Mouse (Mus musculus) limb, embryonic 15.5 days (tissue): ENCODE results near the gene Incenp. TPM values are rescaled to one million over a fixed set of nuclear protein-coding genes. Genes with fewer than 3 reads are reported as not detected.
A peak's percentile ranks its signal among the peaks of the same experiment; 100 is the strongest.
"Not testable (repeated sequence)": the region's sequence is repeated elsewhere in the genome, so short reads cannot be mapped to it uniquely, and the experiment has no call there.

Experiments used
- ATAC-seq: fragments of 200-750 bp; cut with Nextera tagmentation; 2 replicates; pipeline ENCODE4 v1.8.0; 2017; ENCODE audit warnings: low read depth, moderate TSS enrichment; ENCODE audit not compliant: insufficient number of reproducible peaks, low FRiP score, low TSS enrichment
- H3K27ac ChIP-seq: fragments of 300-500 bp; sonication (generic); 2 replicates; pipeline ENCODE4 v1.5.1; 2015; ENCODE audit warnings: moderate library complexity, mild to moderate bottlenecking, inconsistent platforms
- H3K27me3 ChIP-seq: fragments of 300-500 bp; sonication (generic); 2 replicates; pipeline ENCODE4 v1.6.1; 2015; ENCODE audit warnings: inconsistent platforms
- H3K36me3 ChIP-seq: fragments of 300-500 bp; sonication (generic); 2 replicates; pipeline ENCODE4 v1.6.1; 2015; ENCODE audit warnings: inconsistent platforms
- H3K4me1 ChIP-seq: fragments of 300-500 bp; sonication (generic); 2 replicates; pipeline ENCODE4 v1.6.1; 2015; ENCODE audit warnings: inconsistent platforms
- H3K4me2 ChIP-seq: fragments of 300-500 bp; sonication (generic); 2 replicates; pipeline ENCODE4 v1.6.1; 2015; ENCODE audit warnings: mild to moderate bottlenecking, inconsistent platforms
- H3K4me3 ChIP-seq: fragments of 300-500 bp; sonication (generic); 2 replicates; pipeline ENCODE4 v1.5.1; 2015; ENCODE audit warnings: mild to moderate bottlenecking, inconsistent platforms
- H3K9ac ChIP-seq: fragments of 300-500 bp; sonication (generic); 2 replicates; pipeline ENCODE4 v1.6.1; 2015; ENCODE audit warnings: inconsistent platforms
- H3K9me3 ChIP-seq: fragments of 300-500 bp; sonication (generic); 2 replicates; pipeline ENCODE4 v1.6.1; 2016; ENCODE audit warnings: inconsistent platforms
- WGBS: fragments of 180-500 bp; shearing (Covaris S2); methylation state at CpG from one replicate; pipeline ENCODE4 v1.1.7; 2015; 5-methylcytosine and 5-hydroxymethylcytosine counted together
- polyA plus RNA-seq: library from polyadenylated mRNA; unstranded; fragments of >200 nt; fragmentation: Nextera tagmentation; extraction: Ambion mirVana; gene quantifications from 2 replicates; pipeline ENCODE4 v1.2.1, GENCODE M21; 2015

Gene Incenp
- polyA plus RNA-seq, 1 experiment from 2014 or later = 90.5 TPM

DNA sequence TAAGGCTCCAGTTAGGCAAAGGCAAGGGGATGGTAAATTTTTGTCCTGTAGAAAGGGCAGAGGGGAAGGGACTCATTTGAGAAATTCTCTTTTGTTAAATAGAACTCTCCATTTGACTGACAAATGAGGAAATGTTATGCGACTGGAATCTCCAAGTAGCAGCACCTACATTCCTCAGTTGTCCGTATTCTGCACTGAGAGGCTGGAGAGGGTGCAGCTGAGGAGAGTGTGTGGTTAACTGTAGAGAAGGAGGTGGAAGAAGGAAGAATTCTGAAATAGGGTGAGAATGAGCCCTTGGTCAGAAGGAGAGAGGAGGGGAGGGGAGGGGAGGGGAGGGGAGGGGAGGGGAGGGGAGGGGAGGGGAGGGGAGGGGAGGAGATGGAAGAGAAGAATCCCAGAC lies 34.6 kb upstream of the Incenp start:
- WGBS = 63% methylated on average over 2 of the region's 2 CpGs
- ATAC-seq = no peak
- H3K27me3 ChIP-seq = no peaks in the 10 kb centered on the region

DNA sequence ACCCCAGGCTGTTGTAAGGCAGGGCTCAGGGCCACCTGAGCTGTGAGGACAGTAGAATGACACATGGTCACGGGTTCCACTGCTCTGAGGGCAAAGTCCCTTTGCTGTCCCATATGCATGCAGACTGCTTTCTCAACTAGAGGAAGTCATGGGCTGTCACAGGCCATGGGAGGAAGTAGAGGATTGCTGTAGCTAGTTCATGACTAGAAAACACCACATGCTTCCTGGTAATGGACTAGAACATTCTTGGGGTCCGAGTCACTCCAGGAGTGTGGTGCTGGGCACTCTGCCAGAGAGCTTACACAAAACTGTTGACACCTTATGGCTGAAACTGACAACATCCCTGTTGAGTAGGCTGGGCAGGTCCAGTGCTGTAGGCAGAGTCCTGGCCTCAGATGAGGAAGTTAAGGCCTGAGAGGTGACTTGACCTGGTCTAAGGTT lies 31.8 kb upstream of the Incenp start:
- WGBS = 60% methylated on average over 2 of the region's 2 CpGs
- H3K36me3 ChIP-seq, H3K4me2 ChIP-seq, H3K4me3 ChIP-seq, H3K9ac ChIP-seq, H3K9me3 ChIP-seq, H3K4me1 ChIP-seq, H3K27ac ChIP-seq, H3K27me3 ChIP-seq: not testable (repeated sequence)
- ATAC-seq = 0 out of 2 replicates have a peak, but pooled peaks have one; percentile 30

More for the DNA sequence above, 34.6 kb upstream of the Incenp start:
- H3K9ac ChIP-seq = no peak overlapping the region
- no peak overlapping the region for H3K4me3 ChIP-seq
- H3K9me3 ChIP-seq = no peaks in the 10 kb centered on the region
- H3K36me3 ChIP-seq = no peaks in the 10 kb centered on the region
- no peaks in the 10 kb centered on the region for H3K4me1 ChIP-seq
- H3K4me2 ChIP-seq = no peak overlapping the region
- H3K27ac ChIP-seq = no peak overlapping the region

DNA sequence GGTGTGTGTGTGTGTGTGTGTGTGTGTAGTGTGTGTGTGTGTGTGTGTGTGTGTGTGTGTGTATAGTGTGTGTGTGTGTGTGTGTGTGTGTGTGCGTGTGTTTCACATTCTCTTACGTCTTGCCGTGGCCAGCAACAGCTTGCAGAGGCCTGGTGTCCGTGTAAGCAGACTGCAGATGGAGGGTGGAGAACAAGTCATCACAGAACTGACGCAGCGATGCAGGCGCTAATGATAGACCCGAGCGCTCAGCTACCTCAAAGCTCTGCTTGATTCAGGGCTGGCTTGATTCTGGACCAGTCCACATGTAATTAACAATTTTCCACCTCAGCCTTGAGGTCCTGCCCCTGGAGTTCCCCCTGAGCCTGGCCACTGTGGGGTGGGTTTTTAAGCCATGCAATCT lies 28.7 kb upstream of the Incenp start:
- H3K4me1 ChIP-seq = no peaks in the 10 kb centered on the region
- no peaks in the 10 kb centered on the region for H3K27me3 ChIP-seq
- H3K4me2 ChIP-seq = no peak overlapping the region
- WGBS = 73% methylated on average over 9 of the region's 9 CpGs
- no peaks in the 10 kb centered on the region for H3K36me3 ChIP-seq
- H3K9ac ChIP-seq = no peak overlapping the region
- no peak for ATAC-seq
- no peaks in the 10 kb centered on the region for H3K9me3 ChIP-seq
- H3K4me3 ChIP-seq = no peak overlapping the region
- H3K27ac ChIP-seq = no peak overlapping the region

DNA sequence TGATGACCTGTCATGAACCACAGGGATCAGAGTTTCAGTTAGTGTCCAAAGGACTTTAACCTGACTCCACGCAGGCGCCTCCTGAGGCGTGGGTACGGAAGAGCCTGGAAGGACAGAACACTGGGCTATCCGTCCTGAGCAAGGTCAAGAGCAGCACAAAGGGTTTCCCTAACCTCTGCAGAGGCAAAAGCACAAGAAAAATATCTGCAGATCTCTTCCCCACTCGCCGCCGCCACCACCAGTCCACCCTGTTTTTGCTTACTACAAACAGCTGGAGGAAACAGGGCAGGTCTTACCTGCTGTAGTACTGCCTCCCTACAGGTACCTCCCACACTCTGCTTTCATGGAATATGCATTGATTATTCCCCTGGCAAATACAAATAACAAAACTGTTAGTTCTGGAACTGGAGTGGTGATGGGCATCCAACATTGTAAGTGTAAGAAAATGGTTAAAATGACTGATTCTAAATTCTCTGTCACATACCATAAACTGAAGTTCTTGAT lies 25.5 kb upstream of the Incenp start:
- 74% methylated on average over 8 of the region's 8 CpGs for WGBS

DNA sequence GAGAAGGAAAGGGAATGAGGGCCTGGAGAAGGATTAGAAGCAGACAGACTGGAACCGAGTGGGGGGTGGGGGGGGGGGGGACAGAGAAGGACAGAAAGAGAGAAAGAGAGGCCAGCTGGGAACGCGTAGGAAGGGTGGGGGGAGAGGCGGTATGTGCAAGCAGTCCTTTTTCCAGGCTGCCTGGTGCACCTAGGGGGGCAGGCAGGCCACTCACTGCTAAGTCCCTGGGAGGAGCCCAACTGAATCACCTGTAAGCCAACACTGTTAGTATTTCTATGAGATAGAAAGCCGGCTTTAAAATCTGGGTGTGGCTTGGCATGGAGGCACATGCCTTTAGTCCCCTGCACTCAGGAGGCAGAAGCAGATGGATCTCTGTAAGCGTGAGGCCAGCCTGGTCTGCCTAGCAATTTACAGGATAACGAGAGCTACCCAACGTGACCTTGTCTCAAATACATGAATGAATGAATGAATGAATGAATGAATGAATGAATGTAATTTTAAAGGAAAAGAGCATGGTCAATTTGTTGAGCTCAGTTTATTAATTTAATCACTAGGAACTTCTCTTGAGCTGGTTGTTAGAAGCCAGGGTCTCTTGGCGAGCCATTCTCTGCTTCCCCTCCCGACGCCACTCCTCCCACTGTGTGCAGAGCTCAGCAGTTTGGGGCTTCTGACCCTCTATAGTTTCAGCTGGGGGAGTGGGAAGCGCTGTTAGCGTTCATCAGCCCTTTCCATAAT lies 24.9 kb upstream of the Incenp start:
- Histone ChIP-seq H3K4me3 (no peak overlapping the region), H3K9ac (no peak overlapping the region), H3K9me3 (no peaks in the 10 kb centered on the region), H3K27me3 (no peaks in the 10 kb centered on the region), H3K4me1 (peaks cover 12% of the 10 kb centered on the region), H3K4me2 (no peak overlapping the region), H3K27ac (no peak overlapping the region), H3K36me3 (no peaks in the 10 kb centered on the region)
- WGBS = 47% methylated on average over 13 of the region's 13 CpGs
- ATAC-seq = no peak

More for the DNA sequence above, 25.5 kb upstream of the Incenp start:
- Histone ChIP-seq H3K9me3 (no peaks in the 10 kb centered on the region), H3K36me3 (no peaks in the 10 kb centered on the region), H3K4me3 (no peak overlapping the region), H3K27ac (no peak overlapping the region), H3K4me1 (peaks cover 12% of the 10 kb centered on the region), H3K27me3 (no peaks in the 10 kb centered on the region), H3K9ac (no peak overlapping the region), H3K4me2 (no peak overlapping the region)
- no peak for ATAC-seq

DNA sequence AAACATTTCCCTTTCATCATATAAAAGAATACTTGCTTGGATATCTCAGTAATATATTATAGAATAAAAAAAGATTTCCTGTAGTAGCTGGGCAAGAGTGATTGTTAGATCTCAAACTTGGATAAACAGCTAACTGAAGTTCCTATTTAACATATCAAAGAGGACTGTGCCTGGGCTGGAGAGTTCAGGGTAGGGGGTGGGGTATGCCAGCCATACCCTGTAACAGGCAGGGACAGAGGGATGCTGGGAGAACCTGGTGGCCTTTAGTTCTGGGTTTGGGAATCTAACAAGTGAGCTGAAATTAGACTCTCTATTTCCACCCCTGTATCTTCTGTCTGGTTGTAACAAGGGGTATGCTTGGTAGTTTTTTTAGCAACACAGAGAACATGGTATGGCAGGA lies 23.7 kb upstream of the Incenp start:
- no peak for ATAC-seq
- no peaks in the 10 kb centered on the region for H3K36me3 ChIP-seq
- H3K9ac ChIP-seq = no peak overlapping the region
- H3K27ac ChIP-seq = no peak overlapping the region
- no peaks in the 10 kb centered on the region for H3K27me3 ChIP-seq
- H3K4me3 ChIP-seq = no peak overlapping the region
- H3K4me2 ChIP-seq = no peak overlapping the region
- H3K4me1 ChIP-seq = peaks cover 12% of the 10 kb centered on the region
- no peaks in the 10 kb centered on the region for H3K9me3 ChIP-seq

DNA sequence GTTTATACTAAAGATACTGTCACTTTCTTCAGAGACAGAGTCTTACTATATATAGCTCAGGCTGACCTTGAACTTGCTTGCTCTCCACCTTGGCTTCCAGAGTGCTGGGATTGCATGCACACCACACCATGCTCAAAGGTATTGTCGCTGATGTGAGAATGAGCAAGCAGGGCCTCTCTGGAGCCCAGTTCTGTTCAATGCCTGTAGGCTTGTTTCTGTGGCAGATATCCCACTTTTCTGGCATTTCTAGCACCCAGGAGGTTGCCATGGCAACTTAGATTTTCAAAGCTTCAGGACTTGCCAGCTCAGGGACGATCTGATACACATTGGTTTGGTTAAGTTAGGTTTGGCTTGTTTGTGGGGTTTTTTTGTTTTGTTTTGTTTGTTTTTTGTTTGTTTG lies 22.9 kb upstream of the Incenp start:
- ATAC-seq = no peak

DNA sequence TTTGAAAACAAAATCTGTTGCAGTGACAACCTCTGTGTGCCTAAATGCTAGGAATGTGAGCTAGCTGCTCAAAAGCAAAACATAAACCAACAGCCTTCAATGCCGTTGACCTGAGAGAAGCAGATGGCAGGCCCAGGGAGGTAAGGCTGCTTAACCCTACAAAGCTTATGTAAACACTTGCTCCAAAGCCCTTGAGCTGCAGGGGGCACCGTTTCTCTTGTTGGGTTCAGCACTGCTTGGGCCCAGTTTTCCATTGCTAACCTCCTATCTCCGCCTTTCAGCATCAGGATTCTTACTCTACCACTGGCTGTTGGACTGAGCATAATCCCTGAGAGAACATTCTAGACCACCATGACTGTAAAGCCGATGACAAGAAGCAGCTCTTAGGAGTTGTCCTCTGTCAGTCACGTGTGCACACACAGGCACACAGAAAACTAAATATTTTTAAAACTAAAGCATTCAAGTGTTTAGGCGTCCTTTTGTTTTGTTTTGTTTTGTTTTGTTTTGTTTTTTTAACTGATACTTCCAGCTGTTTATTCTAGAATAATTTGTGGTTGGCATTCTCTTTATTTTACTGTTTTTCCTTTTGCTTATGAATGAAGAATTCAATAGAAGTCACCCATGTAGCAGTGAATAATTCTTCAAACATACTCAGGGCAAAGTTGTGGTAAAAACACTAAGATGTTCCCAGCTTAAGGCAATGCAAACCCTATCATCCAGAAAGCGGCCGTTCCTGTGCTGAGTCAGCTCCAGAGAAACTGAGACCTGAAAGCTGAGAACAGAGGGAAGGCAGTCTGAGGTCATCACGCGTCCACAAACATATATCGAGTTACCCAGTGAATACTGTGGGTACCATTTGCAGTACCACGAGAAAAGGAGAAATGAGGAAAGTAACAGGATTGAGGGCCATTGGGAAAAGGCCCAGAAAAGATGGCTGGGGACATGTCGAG lies 21.8 kb upstream of the Incenp start:
- ATAC-seq = no peak
- H3K4me2 ChIP-seq = no peak overlapping the region

More for the DNA sequence above, 22.9 kb upstream of the Incenp start:
- H3K9ac ChIP-seq = no peak overlapping the region
- H3K27ac ChIP-seq = no peak overlapping the region
- H3K36me3 ChIP-seq = no peaks in the 10 kb centered on the region
- no peaks in the 10 kb centered on the region for H3K27me3 ChIP-seq
- H3K4me1 ChIP-seq = peaks cover 12% of the 10 kb centered on the region
- no peaks in the 10 kb centered on the region for H3K9me3 ChIP-seq
- 20% methylated on average over 2 of the region's 2 CpGs for WGBS
- no peak overlapping the region for H3K4me3 ChIP-seq
- no peak overlapping the region for H3K4me2 ChIP-seq

DNA sequence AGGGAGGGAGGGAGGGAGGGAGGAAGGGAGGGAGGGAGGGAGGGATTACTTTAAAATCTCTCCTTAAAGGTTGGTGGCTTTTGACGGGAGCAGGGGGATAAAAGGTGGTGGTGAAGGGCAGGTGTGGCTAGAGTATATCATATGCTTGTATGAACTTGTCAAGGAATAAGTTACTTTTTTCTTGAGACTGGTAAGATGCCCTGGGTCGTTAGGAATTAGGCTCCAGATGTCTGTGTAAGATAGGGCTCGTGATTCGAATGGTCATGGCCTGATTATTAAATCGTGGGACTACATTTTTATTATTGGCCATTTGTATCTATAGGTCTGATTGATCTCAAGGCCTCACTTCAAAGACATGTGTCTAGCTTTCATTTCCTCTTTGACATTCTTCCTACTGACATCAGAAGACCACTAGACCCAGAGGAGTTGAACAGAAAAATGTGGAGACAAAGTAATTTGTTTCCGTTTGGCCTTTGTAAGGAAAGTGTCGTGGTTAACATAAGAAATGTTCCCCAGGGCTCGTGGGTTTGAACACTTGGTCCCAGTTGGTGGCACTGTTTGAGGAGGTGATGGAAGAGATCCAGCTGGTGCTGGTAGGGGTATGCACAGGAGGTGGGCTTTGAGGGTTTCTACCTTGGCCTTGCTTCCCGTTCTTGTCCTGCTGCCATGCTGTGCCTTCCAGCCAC lies 19.0 kb upstream of the Incenp start:
- no peak for ATAC-seq
- no peak overlapping the region for H3K27ac ChIP-seq
- no peaks in the 10 kb centered on the region for H3K9me3 ChIP-seq
- H3K36me3 ChIP-seq = no peaks in the 10 kb centered on the region
- H3K9ac ChIP-seq = no peak overlapping the region
- peaks cover 12% of the 10 kb centered on the region for H3K4me1 ChIP-seq
- no peaks in the 10 kb centered on the region for H3K27me3 ChIP-seq
- H3K4me2 ChIP-seq = no peak overlapping the region
- no peak overlapping the region for H3K4me3 ChIP-seq
- WGBS = 47% methylated on average over 9 of the region's 9 CpGs

More for the DNA sequence above, 21.8 kb upstream of the Incenp start:
- H3K4me1 ChIP-seq = peaks cover 12% of the 10 kb centered on the region
- no peaks in the 10 kb centered on the region for H3K36me3 ChIP-seq
- no peak overlapping the region for H3K27ac ChIP-seq
- no peaks in the 10 kb centered on the region for H3K9me3 ChIP-seq
- WGBS = 55% methylated on average over 13 of the region's 13 CpGs
- no peak overlapping the region for H3K4me3 ChIP-seq
- no peak overlapping the region for H3K9ac ChIP-seq
- no peaks in the 10 kb centered on the region for H3K27me3 ChIP-seq

DNA sequence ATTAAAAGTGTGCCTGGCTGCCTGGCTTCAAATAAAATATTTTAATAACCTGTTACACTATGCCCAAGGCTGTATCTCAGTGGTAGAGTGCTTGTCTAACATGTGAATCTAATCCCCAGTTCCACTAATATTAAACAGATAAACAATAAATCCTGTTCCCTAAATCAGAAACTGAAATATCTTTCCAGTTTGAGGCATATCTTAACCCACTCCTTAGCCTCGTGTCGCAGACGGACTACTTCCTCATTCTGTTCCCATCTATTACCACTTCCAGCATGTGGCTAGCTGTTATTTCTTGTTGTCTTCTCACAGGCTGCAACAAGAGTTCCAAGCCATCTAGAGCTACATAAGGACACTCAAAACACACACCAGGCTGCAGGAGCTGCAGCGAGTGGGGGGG lies 18.4 kb upstream of the Incenp start:
- no peaks in the 10 kb centered on the region for H3K36me3 ChIP-seq
- no peak overlapping the region for H3K4me2 ChIP-seq
- H3K9ac ChIP-seq = no peak overlapping the region
- H3K9me3 ChIP-seq = no peaks in the 10 kb centered on the region
- no peak for ATAC-seq
- H3K27me3 ChIP-seq = no peaks in the 10 kb centered on the region
- WGBS = 62% methylated on average over 3 of the region's 4 CpGs
- H3K27ac ChIP-seq = no peak overlapping the region
- peaks cover 12% of the 10 kb centered on the region for H3K4me1 ChIP-seq
- no peak overlapping the region for H3K4me3 ChIP-seq

DNA sequence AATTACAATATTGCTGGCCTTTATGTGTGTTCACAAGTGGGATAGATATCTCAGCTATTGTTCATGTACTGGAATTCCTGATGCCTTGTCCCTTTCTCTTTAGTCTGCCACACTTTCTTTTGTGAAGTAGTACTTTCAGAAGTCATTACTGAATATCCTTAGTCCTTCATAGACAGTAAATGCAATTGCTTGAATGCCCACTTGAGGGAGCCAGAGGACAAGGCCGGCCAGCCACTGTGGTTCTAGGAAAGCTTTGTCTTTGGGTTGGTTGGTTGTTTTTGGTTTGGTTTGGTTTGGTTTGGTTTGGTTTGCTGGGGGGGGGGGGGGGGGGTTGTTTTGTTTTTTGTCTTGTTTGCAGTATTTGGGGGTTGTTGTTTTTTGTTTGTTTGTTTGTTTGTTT lies 16.6 kb upstream of the Incenp start:
- WGBS = 0% methylated on average over 1 of the region's 1 CpGs
- Histone ChIP-seq H3K4me2 (no peak overlapping the region), H3K9me3 (no peaks in the 10 kb centered on the region), H3K27me3 (no peaks in the 10 kb centered on the region), H3K27ac (no peak overlapping the region), H3K9ac (no peak overlapping the region), H3K36me3 (no peaks in the 10 kb centered on the region), H3K4me1 (no peaks in the 10 kb centered on the region), H3K4me3 (no peak overlapping the region)
- no peak for ATAC-seq
